Comparison of ENCODE assay signal across 11 mouse cellular contexts in genomic region chr6:30344032-30344431, GRCm38 (mm10). TPM values are rescaled to one million over a fixed set of nuclear protein-coding genes. Genes with fewer than 3 reads are reported as not detected.
A peak's percentile ranks its signal among the peaks of the same experiment; 100 is the strongest.
DNase-seq lines count a peak whose midpoint lies in the region; ATAC-seq and TF ChIP-seq lines count a peak whose summit lies in the region.
"Had no signal": no experiment of that assay in that cellular context is flagged by ENCODE, and none has a peak within 500 bp of the region (broad histone marks: within the 10 kb centered on the region; RNA-seq: fewer than 3 reads in every experiment).

No protein-coding gene starts in this region.

- no peak for TF ChIP-seq EP300 in lung, postnatal 0 days (IDR thresholded peaks at IDR 0.05)

- no peaks in the 10 kb centered on the region for H3K27me3 ChIP-seq in lung, postnatal 0 days (replicated peaks; ENCODE audit: insufficient read depth, low read length)
- H3K27me3 ChIP-seq: embryonic facial prominence, embryonic 12.5 days; neural tube, embryonic 15.5 days had no signal

- H3K36me3 ChIP-seq in lung, postnatal 0 days (ENCODE audit: insufficient read depth, low read length): no peaks in the 10 kb centered on the region
- H3K36me3 ChIP-seq: embryonic facial prominence, embryonic 12.5 days; neural tube, embryonic 15.5 days had no signal

- H3K9ac ChIP-seq in lung, postnatal 0 days (replicated peaks; ENCODE audit: low read depth): no peak overlapping the region
- H3K9ac ChIP-seq: embryonic facial prominence, embryonic 12.5 days; neural tube, embryonic 15.5 days had no signal

- peak; percentile 53 for ATAC-seq in lung, postnatal 0 days

- WGBS in lung, postnatal 0 days: 67% methylated on average over 6 of the region's 6 CpGs

- H3K4me1 ChIP-seq in lung, postnatal 0 days (ENCODE audit: insufficient read depth, low read depth, low read length): no peaks in the 10 kb centered on the region
- H3K4me1 ChIP-seq: embryonic facial prominence, embryonic 12.5 days; neural tube, embryonic 15.5 days had no signal

- peak; percentile 66 for DNase-seq in lung, postnatal 0 days (ENCODE audit: low spot score)
- DNase-seq in lung, postnatal 10 days: no peak
- peak; percentile 59 for DNase-seq in gastrocnemius, postnatal 25 days
- DNase-seq in heart, postnatal 10 days: peak; percentile 51 to 67
- no peak for DNase-seq in frontal cortex, postnatal 25 days (ENCODE audit: low spot score in 2 of 2)
- no peak for DNase-seq in frontal cortex, postnatal 14 days (ENCODE audit: low spot score in 2 of 2)
- no peak for DNase-seq in left cerebral cortex, postnatal 4 days
- DNase-seq: cerebellum, adult 8-10 months; right cerebral cortex, adult 18-20 months had no signal

- no peaks in the 10 kb centered on the region for H3K9me3 ChIP-seq in lung, postnatal 0 days (ENCODE audit: low read length)
- H3K9me3 ChIP-seq: embryonic facial prominence, embryonic 12.5 days; neural tube, embryonic 15.5 days had no signal

- no peak overlapping the region for H3K4me3 ChIP-seq in lung, postnatal 0 days (ENCODE audit: low read depth, low read length)
- H3K4me3 ChIP-seq: embryonic facial prominence, embryonic 12.5 days; neural tube, embryonic 15.5 days had no signal

- no peak overlapping the region for H3K27ac ChIP-seq in lung, postnatal 0 days (ENCODE audit: low read length)
- H3K27ac ChIP-seq: embryonic facial prominence, embryonic 12.5 days; neural tube, embryonic 15.5 days had no signal

- no peak for TF ChIP-seq CTCF in lung, postnatal 0 days (IDR thresholded peaks at IDR 0.05)

- intact Hi-C loops in heart, postnatal 10 days (cut with DNase I): no loop called here
- intact Hi-C loops in left cerebral cortex, postnatal 4 days (cut with DNase I): no loop called here

- H3K4me2 ChIP-seq in lung, postnatal 0 days (replicated peaks; ENCODE audit: low read depth, low read length): no peak overlapping the region
- H3K4me2 ChIP-seq: embryonic facial prominence, embryonic 12.5 days; neural tube, embryonic 15.5 days had no signal

RNA-seq across cellular contexts. Expression of gene Ube2h, which starts 39.7 kb away (rescaled TPM):
- 34.5 and 40.3 TPM in 2 replicates for polyA plus RNA-seq in lung, postnatal 0 days (2015; fragmentation: Nextera tagmentation; extraction: Ambion mirVana)
- total RNA-seq in gastrocnemius, postnatal 25 days (2021): 10 to 100 TPM; 50.4 to 62.2 TPM
- total RNA-seq in heart, postnatal 10 days (2021): 10 to 100 TPM; 84.2 to 86.2 TPM
- 10 to 100 TPM; 80.7 to 86.4 TPM for total RNA-seq in left cerebral cortex, postnatal 4 days (2021)

RNA-seq across cellular contexts. Expression of gene Zc3hc1, which starts 46.8 kb away (rescaled TPM):
- polyA plus RNA-seq in lung, postnatal 0 days (2015; fragmentation: Nextera tagmentation; extraction: Ambion mirVana): 22.9 and 23.6 TPM in 2 replicates
- total RNA-seq in gastrocnemius, postnatal 25 days (2021): 10 to 100 TPM; 15.2 to 15.8 TPM
- total RNA-seq in heart, postnatal 10 days (2021): 10 to 100 TPM; 17.2 to 21.9 TPM
- 10 to 100 TPM; 38.1 to 39.7 TPM for total RNA-seq in left cerebral cortex, postnatal 4 days (2021)

RNA-seq across cellular contexts. Expression of gene Klhdc10, which starts 57.6 kb away (rescaled TPM):
- 7.9 and 8.9 TPM in 2 replicates for polyA plus RNA-seq in lung, postnatal 0 days (2015; fragmentation: Nextera tagmentation; extraction: Ambion mirVana)
- 10 to 100 TPM; 44.3 to 46.2 TPM for total RNA-seq in gastrocnemius, postnatal 25 days (2021)
- 10 to 100 TPM; 68.3 to 70.4 TPM for total RNA-seq in heart, postnatal 10 days (2021)
- total RNA-seq in left cerebral cortex, postnatal 4 days (2021): 100 to 1,000 TPM; 154 to 156 TPM

Comparison
In these comparisons a context has a peak if more than half of its experiments do, and no peak if none do; other contexts are left out.
1. DNase-seq: peak in lung, postnatal 0 days (single experiment), gastrocnemius, postnatal 25 days (single experiment) and heart, postnatal 10 days (2 of 2); none in lung, postnatal 10 days (single experiment), frontal cortex, postnatal 25 days (0 of 2), frontal cortex, postnatal 14 days (0 of 2) and left cerebral cortex, postnatal 4 days (single experiment).